Mouse (Mus musculus) cerebellum, adult 2 months (tissue): ENCODE measurements at regions not wholly inside any gene's neighbourhood (a gene's known extent, or its start where the extent isn't known, plus 50 kb on each side); places are given as distances from the start of the nearest gene placed in this dataset.

Experiments used
- CTCF ChIP-seq: fragments of 200-500 bp; IDR thresholded peaks from 2 replicates; pipeline ENCODE4 v1.5.1; 2011; ENCODE audit warnings: low read depth, mild to moderate bottlenecking, control low read depth, low read length, moderate library complexity, borderline replicate concordance; ENCODE audit not compliant: insufficient read depth
- POLR2A ChIP-seq: fragments of 200-500 bp; IDR thresholded peaks from 2 replicates; pipeline ENCODE4 v1.6.1; 2011; ENCODE audit warnings: low read length, control low read depth, borderline replicate concordance; ENCODE audit not compliant: insufficient read depth

- no peak for TF ChIP-seq CTCF
- no peak for TF ChIP-seq POLR2A
Measured at GRCm38 (mm10) chr19:56664944-56665663, 56.9 kb upstream of the Adrb1 start.
